Mouse (Mus musculus) bone marrow macrophage, adult 2 months (primary cell): ENCODE measurements at regions not wholly inside any gene's neighbourhood (a gene's known extent, or its start where the extent isn't known, plus 50 kb on each side); places are given as distances from the start of the nearest gene placed in this dataset.

Experiments
- CTCF ChIP-seq: IDR thresholded peaks from 2 replicates; pipeline ENCODE4 v1.5.1; 2012; ENCODE audit warnings: low read depth, mild to moderate bottlenecking, low read length, moderate library complexity
- POLR2A ChIP-seq: IDR thresholded peaks from 2 replicates; pipeline ENCODE4 v1.6.1; 2012; ENCODE audit warnings: mild to moderate bottlenecking, low read depth, low read length, borderline replicate concordance

- TF ChIP-seq CTCF (no peak), POLR2A (no peak)
These were observed 105.8 kb upstream of the Jun start for GRCm38 (mm10) chr4:95157653-95158430.
